Mouse (Mus musculus): ENCODE data around the gene Dcaf15. TPM values are rescaled to one million over a fixed set of nuclear protein-coding genes. Genes with fewer than 3 reads are reported as not detected.

The Dcaf15 gene
- polyA plus RNA-seq, 1 experiment from 2014 or later, result 19.4 TPM

DNA sequence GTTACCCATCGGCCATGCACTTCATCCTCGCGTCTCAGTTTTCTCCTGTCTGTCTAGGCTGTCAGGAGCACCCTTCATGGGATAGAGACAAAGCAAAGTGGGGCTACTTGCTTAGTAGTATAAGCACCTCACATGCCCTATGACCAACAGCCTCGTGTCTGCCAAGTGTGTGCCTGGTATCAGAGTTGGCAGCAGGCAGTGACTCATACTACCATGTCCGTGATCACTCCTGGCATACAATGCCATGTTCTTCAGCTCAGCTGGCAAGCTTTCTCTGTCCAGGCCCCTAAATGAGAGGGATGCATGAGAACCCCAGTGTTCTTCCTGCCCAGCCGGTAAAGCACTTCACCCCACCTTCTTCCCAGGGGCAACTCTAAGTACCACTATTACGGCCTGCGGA, 14.0 kb downstream of the Dcaf15 start:
- WGBS, result 93% methylated on average over 8 of the region's 8 CpGs

DNA sequence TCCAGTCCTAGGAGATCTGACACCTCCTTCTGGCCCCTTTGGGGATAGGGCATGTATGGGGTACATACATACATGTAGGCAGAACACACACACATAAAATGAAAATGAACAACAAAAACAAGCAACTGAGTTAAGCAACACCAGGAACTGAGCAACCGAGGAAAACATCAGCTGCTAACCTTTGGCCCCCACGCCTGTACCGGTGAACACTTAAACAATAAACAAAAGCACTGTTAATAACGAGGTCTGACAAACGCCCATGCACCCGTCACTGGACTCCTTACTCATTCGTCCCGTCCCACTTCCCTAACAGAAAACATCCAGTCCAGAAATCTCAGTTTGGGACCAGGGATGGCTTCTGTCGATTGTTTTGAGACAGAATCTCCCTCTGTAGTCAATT, 15.3 kb downstream of the Dcaf15 start:
- Histone ChIP-seq H3K4me2 (no peak overlapping the region), H3K4me3 (replicated peaks) (no peak overlapping the region), H3K27ac (no peak overlapping the region), H3K4me1 (peaks cover 6% of the 10 kb centered on the region), H3K27me3 (no peaks in the 10 kb centered on the region), H3K36me3 (replicated peaks) (peaks cover 89% of the 10 kb centered on the region), H3K9ac (no peak overlapping the region), H3K9me3 (no peaks in the 10 kb centered on the region)
- 74% methylated on average over 9 of the region's 9 CpGs for WGBS
- no peak for ATAC-seq (ENCODE audit: low FRiP score)

More for the DNA sequence above, 14.0 kb downstream of the Dcaf15 start:
- H3K4me2 ChIP-seq, result no peak overlapping the region
- no peaks in the 10 kb centered on the region for H3K9me3 ChIP-seq
- no peaks in the 10 kb centered on the region for H3K4me1 ChIP-seq
- H3K27me3 ChIP-seq, result no peaks in the 10 kb centered on the region
- no peak for ATAC-seq (ENCODE audit: low FRiP score)
- peaks cover 96% of the 10 kb centered on the region for H3K36me3 ChIP-seq (replicated peaks)
- no peak overlapping the region for H3K4me3 ChIP-seq (replicated peaks)
- no peak overlapping the region for H3K27ac ChIP-seq
- no peak overlapping the region for H3K9ac ChIP-seq

DNA sequence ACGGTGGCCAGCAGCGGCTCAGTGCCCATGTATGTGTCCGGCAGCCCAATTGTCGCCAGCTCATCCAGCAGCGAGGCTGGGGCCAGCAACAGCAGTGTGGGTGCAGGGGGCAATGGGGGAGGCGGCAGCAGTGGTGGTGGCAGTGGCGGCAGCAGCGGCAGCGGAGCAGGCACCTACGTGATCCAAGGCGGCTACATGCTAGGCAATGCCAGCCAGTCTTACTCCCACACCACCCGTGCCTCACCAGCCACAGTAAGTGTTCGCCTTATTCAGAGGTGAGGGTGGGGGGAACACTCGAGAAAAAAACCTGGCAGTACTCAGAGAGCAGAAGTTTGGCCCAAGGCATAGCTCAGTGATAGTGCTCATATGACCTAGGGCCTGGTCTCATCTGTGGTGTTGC, 16.7 kb downstream of the Dcaf15 start:
- H3K4me3 ChIP-seq (replicated peaks), result no peak overlapping the region
- peaks cover 89% of the 10 kb centered on the region for H3K36me3 ChIP-seq (replicated peaks)
- H3K4me1 ChIP-seq, result peaks cover 18% of the 10 kb centered on the region
- 96% methylated on average over 14 of the region's 14 CpGs for WGBS
- no peak overlapping the region for H3K27ac ChIP-seq
- no peaks in the 10 kb centered on the region for H3K27me3 ChIP-seq
- H3K9ac ChIP-seq, result no peak overlapping the region
- no peak for ATAC-seq (ENCODE audit: low FRiP score)
- H3K4me2 ChIP-seq, result no peak overlapping the region
- H3K9me3 ChIP-seq, result no peaks in the 10 kb centered on the region

DNA sequence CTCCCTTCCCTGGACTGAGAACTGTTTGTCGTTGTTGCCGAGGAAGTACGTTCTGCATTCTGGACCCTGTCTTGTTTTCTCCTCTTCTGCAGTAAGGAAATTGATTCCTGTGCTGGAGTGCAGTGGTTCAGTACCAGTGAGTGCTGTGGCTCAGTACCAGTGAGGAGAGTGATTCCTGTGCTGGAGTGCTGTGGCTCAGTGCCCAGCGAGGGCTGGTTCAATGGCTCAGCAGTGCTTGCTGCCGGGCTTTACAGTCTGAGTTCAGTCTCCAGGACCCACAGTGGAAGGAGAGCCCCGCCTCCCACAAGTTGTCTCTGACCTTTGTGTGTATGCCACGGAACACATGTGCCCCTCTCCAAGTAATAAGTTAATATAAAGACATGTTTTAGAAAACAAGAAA, 17.4 kb downstream of the Dcaf15 start:
- Histone ChIP-seq H3K9ac (no peak overlapping the region), H3K4me3 (replicated peaks) (no peak overlapping the region), H3K4me1 (peaks cover 18% of the 10 kb centered on the region), H3K9me3 (no peaks in the 10 kb centered on the region), H3K36me3 (replicated peaks) (peaks cover 89% of the 10 kb centered on the region), H3K27me3 (no peaks in the 10 kb centered on the region), H3K27ac (no peak overlapping the region), H3K4me2 (no peak overlapping the region)
- no peak for ATAC-seq (ENCODE audit: low FRiP score)
- 90% methylated on average over 7 of the region's 7 CpGs for WGBS

DNA sequence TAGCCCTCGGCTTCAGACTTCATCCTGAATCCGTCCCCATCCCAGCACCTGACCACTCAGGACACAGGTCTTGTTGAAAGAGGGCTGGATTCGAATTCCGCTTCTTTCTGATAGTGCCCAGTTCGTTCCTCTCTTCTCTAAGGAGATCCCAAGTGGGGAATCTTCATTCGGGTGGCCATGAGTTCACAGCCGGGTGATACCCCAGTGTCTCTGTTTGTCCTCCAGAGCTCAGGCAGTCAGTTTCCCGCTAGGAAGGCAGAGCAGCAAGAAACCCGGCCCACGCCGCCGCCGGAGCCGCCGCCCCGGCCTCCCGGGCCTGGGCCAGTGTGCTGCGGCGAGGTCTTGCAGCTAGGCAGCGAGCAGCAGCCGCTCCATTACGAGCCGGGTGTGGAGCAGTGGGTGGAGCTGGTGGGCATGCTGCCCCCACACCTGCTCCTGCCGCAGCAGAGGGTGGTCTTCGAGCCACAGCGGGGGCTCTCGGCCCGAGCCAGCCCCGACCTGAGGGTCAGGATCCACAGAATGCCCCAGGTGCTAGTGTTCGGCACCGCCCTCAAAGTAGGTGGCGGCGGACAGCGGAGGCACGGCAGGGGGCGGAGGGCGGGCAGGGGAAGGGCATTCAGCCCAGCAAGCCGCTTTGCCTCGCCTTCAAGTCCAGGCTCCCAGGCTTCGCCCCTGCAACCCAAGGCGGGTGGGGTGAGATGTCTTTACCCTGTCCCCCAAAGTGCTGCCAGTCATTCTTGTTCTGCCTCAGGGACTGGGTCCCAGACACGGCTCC, 20.0 kb downstream of the Dcaf15 start:
- Histone ChIP-seq H3K9me3 (no peaks in the 10 kb centered on the region), H3K4me2 (peak overlapping the region; percentile 19), H3K36me3 (replicated peaks) (peaks cover 89% of the 10 kb centered on the region), H3K4me3 (replicated peaks) (no peak overlapping the region), H3K4me1 (peaks cover 18% of the 10 kb centered on the region), H3K27ac (no peak overlapping the region), H3K9ac (peak overlapping the region; percentile 12; the same call in 1 of the 2 replicates), H3K27me3 (no peaks in the 10 kb centered on the region)
- no peak for ATAC-seq (ENCODE audit: low FRiP score)
- 29% methylated on average over 39 of the region's 42 CpGs for WGBS

DNA sequence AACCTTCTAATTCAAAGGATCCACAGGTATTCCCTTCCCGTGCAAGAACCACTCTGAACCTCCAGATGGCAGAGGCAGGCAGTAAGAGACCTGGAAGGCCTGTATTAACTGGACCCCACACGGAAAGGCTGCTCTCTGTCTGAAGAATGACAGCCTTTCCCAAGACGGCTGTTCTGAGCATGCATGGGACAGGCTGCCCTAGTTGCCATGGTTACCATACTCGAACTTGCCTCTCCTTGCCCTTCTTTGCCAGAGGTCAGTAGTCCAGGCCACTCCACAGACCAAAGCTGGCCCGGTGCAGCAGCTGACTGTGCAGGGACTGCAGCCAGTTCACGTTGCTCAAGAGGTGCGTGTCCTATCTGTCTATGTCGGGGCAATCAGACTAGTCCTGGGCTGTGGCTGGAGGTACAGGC, 20.7 kb downstream of the Dcaf15 start:
- peak; percentile 47; the same call in 1 of the 2 replicates for ATAC-seq (ENCODE audit: low FRiP score)
- Histone ChIP-seq H3K27me3 (no peaks in the 10 kb centered on the region), H3K9me3 (no peaks in the 10 kb centered on the region), H3K4me3 (replicated peaks) (no peak overlapping the region), H3K27ac (no peak overlapping the region), H3K4me2 (no peak overlapping the region), H3K36me3 (replicated peaks) (peaks cover 82% of the 10 kb centered on the region), H3K4me1 (peaks cover 18% of the 10 kb centered on the region), H3K9ac (no peak overlapping the region)
- 22% methylated on average over 8 of the region's 8 CpGs for whole genome bisulfite sequencing

DNA sequence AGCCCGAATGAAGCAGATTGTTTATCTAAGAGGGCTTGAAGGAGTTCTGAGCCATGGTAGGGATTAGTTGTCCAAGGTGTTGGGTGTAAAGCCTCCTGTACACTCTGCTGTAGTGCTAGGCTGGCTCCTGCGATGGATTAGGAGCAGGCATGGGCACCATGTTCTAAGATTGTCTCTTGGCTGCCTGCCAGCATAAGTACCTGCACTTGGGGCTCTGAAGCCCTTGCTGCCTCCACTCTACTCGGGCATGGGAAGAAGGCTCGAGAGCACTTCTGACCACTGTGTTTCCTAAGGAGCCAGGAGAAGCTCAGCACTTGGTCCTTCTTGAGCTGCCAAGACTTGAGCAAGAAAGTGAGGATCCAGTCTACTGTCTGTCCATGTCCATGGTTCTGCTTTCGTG, 25.4 kb downstream of the Dcaf15 start:
- Histone ChIP-seq H3K27me3 (no peaks in the 10 kb centered on the region), H3K36me3 (replicated peaks) (peaks cover 63% of the 10 kb centered on the region)
- WGBS, result 89% methylated on average over 5 of the region's 5 CpGs

DNA sequence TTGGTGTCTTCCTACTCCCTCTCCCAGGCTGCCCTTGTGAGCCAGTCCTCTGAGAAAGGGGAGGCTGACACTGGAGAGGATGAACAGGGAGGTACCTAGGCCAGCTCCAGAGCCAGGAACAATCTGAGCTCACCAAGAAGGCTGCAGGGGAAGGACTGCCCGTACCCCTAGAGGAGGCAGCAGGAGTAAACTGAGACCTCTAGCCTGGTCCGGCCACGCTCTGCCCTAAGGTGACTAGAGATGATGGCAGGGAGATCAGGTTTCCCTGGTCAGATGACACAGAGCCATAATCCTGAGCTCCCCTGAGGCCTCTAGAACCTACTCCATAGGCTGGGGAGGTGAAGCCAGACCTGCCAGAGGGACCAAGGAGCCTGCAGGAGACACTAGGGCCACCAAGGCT, 27.7 kb downstream of the Dcaf15 start:
- ATAC-seq (ENCODE audit: low FRiP score), result no peak
- no peaks in the 10 kb centered on the region for H3K9me3 ChIP-seq
- 0 out of 2 replicates have a peak overlapping the region, but pooled peaks have one; percentile 1 for H3K9ac ChIP-seq
- H3K4me3 ChIP-seq (replicated peaks), result no peak overlapping the region
- peaks cover 28% of the 10 kb centered on the region for H3K4me1 ChIP-seq
- 78% methylated on average over 3 of the region's 3 CpGs for WGBS
- H3K27ac ChIP-seq, result no peak overlapping the region
- no peak overlapping the region for H3K4me2 ChIP-seq
- no peaks in the 10 kb centered on the region for H3K27me3 ChIP-seq
- peaks cover 41% of the 10 kb centered on the region for H3K36me3 ChIP-seq (replicated peaks)

More for the DNA sequence above, 25.4 kb downstream of the Dcaf15 start:
- H3K4me2 ChIP-seq, result no peak overlapping the region
- H3K9me3 ChIP-seq, result no peaks in the 10 kb centered on the region
- H3K4me3 ChIP-seq (replicated peaks), result no peak overlapping the region
- peaks cover 16% of the 10 kb centered on the region for H3K4me1 ChIP-seq
- no peak overlapping the region for H3K9ac ChIP-seq
- no peak for ATAC-seq (ENCODE audit: low FRiP score)
- H3K27ac ChIP-seq, result no peak overlapping the region

DNA sequence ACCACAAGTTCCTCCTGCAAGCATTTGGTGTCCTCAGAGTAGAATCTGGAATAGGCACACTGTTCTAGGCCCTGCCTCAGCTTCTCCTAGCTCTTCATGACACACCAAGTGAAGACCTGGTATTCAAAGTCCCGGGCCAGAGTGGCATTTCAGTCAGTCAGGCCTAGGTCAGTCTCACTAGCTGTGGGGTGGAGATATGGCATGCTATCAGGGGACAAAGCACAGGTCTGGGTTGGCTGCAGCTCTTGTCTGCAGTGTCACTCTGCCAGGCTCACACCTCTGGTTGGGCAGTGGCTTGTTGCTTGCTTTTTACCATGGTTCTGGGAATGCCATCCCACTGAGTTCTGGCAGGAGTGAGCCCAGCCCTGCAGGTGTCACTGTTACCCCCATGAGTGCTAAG, 28.2 kb downstream of the Dcaf15 start:
- H3K27ac ChIP-seq, result no peak overlapping the region
- 93% methylated on average over 1 of the region's 1 CpGs for WGBS
- H3K36me3 ChIP-seq (replicated peaks), result peaks cover 38% of the 10 kb centered on the region
- H3K27me3 ChIP-seq, result no peaks in the 10 kb centered on the region
- H3K4me2 ChIP-seq, result no peak overlapping the region
- H3K9me3 ChIP-seq, result no peaks in the 10 kb centered on the region
- 0 out of 2 replicates have a peak overlapping the region, but pooled peaks have one; percentile 1 for H3K9ac ChIP-seq
- H3K4me1 ChIP-seq, result peaks cover 30% of the 10 kb centered on the region
- ATAC-seq (ENCODE audit: low FRiP score), result no peak
- no peak overlapping the region for H3K4me3 ChIP-seq (replicated peaks)

DNA sequence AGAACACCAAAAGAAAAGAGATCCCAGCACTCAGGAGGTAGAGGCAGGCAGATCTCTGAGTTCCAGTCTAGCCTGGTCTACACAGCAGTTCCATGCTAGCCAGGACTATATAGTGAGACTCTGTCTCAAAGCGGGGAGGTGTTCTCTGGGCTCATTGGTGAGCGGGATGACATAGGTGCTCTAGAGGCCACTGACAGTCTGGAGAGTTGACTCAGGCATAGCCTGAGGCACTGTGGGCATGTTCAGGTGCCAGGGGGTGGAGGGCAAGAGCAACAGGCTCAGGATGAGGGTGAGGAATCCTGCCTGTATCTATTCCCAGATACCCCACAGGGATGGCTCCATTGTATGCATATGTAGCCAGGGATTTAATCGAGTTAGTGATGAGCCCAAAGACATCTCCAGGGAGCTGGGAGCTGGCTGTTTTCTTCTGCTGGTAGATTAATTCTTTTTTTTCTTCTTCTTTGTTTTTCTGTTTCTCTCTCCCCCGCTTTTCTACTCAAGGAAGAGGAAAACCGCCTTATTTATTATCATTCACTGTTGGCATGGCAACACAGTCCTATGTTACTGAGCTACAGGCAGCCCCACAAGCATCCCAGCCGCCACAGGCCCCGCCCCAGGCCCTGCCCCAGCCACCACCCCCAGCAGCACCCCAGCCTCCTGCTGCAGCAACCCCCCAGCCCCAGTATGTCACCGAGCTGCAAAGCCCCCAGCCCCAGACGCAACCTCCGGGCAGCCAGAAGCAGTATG, 31.2 kb downstream of the Dcaf15 start:
- Histone ChIP-seq H3K36me3 (replicated peaks) (peaks cover 20% of the 10 kb centered on the region; the same call in 1 of the 2 replicates), H3K9ac (0 out of 2 replicates have a peak overlapping the region, but pooled peaks have one; percentile 12), H3K4me3 (replicated peaks) (no peak overlapping the region), H3K9me3 (no peaks in the 10 kb centered on the region), H3K27ac (peak overlapping the region; percentile 38), H3K4me1 (peaks cover 54% of the 10 kb centered on the region), H3K27me3 (no peaks in the 10 kb centered on the region), H3K4me2 (no peak overlapping the region; the same call in 1 of the 2 replicates)
- 44% methylated on average over 10 of the region's 10 CpGs for WGBS
- ATAC-seq (ENCODE audit: low FRiP score), result peak; percentile 62; the same call in 1 of the 2 replicates

DNA sequence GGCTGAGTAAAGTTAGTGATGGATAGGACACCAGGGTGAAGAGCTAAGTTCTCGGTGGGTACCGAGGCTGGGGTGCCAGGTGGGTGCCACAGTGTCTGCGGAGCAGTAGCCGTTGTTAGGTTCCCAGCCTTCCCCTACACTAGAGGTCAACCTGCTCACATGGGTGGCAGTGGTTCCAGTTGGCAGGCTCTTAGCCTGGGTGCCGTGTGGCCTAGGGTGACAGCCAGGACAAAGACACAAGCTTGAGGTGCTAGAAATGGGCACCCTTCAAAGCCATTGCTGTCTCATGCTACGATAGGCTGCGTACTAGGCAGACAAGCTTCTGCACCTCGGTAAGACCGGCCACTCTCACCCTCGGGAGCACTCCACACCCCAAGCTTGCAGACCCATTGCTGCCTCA, 32.2 kb downstream of the Dcaf15 start:
- H3K27me3 ChIP-seq, result no peaks in the 10 kb centered on the region
- no peak overlapping the region for H3K4me3 ChIP-seq (replicated peaks)
- no peak overlapping the region for H3K9ac ChIP-seq
- H3K4me1 ChIP-seq, result peaks cover 63% of the 10 kb centered on the region
- H3K36me3 ChIP-seq (replicated peaks), result peaks cover 20% of the 10 kb centered on the region; the same call in 1 of the 2 replicates
- no peaks in the 10 kb centered on the region for H3K9me3 ChIP-seq
- WGBS, result 89% methylated on average over 10 of the region's 10 CpGs
- H3K4me2 ChIP-seq, result no peak overlapping the region
- ATAC-seq (ENCODE audit: low FRiP score), result no peak
- no peak overlapping the region for H3K27ac ChIP-seq

DNA sequence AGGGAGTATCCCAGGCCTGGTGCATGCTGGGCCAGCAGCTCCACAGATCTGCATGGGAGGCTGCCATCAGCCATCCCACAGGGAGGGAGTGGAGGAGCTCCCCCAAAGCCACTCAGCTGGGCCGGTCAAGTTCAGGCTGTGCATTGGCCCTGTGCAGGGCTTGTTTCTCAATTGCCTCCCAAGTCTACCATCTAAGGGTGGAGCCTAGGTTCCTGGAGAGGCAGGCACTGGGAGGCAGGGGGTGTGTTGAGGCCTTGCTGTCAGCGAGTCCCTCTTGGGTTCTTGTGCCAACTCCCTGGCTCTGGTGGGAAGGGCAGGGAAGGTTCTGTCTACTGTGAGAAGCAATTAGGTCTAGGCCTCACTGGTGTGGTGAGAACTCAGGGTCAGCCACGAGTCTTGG, 32.6 kb downstream of the Dcaf15 start:
- Histone ChIP-seq H3K4me2 (no peak overlapping the region), H3K9ac (no peak overlapping the region), H3K27me3 (no peaks in the 10 kb centered on the region), H3K4me1 (peaks cover 63% of the 10 kb centered on the region), H3K9me3 (no peaks in the 10 kb centered on the region), H3K27ac (no peak overlapping the region), H3K36me3 (replicated peaks) (peaks cover 17% of the 10 kb centered on the region; the same call in 1 of the 2 replicates), H3K4me3 (replicated peaks) (no peak overlapping the region)
- ATAC-seq (ENCODE audit: low FRiP score), result no peak
- WGBS, result 87% methylated on average over 3 of the region's 3 CpGs

Data from forebrain, embryonic 12.5 days (tissue).